Mouse (Mus musculus): ENCODE results near the gene Wfdc15b.

- no peak for TF ChIP-seq RAD21 (IDR thresholded peaks at IDR 0.05; ENCODE audit: low read depth, low read length)
- TF ChIP-seq CTCF (conservative IDR thresholded peaks at IDR 0.05 in 1 of 2, IDR thresholded peaks at IDR 0.05 in 1 of 2; ENCODE audit: low read depth in 2 of 2, low read length in 2 of 2) = no peak
- TF ChIP-seq ETS1 (conservative IDR thresholded peaks at IDR 0.05; ENCODE audit: low read depth, low read length) = no peak
- TF ChIP-seq ZMIZ1 (IDR thresholded peaks at IDR 0.05; ENCODE audit: low read depth, low read length) = no peak
- no peak for TF ChIP-seq MYC (IDR thresholded peaks at IDR 0.05; ENCODE audit: low read depth, low read length)
- no peak for TF ChIP-seq POLR2A (IDR thresholded peaks at IDR 0.05; ENCODE audit: low read depth, low read length)
- no peak for TF ChIP-seq MAX (IDR thresholded peaks at IDR 0.05; ENCODE audit: low read length)
Observed at GRCm38 (mm10) chr2:164212711-164213110, 8.7 kb downstream of the Wfdc15b start.

Data from CH12.LX (cell line).